Mouse (Mus musculus): Measurements from ENCODE around the gene Ankrd60. TPM values are rescaled to one million over a fixed set of nuclear protein-coding genes. Genes with fewer than 3 reads are reported as not detected.

The Ankrd60 gene
- polyA plus RNA-seq, 1 experiment from 2014 or later: not detected

DNA sequence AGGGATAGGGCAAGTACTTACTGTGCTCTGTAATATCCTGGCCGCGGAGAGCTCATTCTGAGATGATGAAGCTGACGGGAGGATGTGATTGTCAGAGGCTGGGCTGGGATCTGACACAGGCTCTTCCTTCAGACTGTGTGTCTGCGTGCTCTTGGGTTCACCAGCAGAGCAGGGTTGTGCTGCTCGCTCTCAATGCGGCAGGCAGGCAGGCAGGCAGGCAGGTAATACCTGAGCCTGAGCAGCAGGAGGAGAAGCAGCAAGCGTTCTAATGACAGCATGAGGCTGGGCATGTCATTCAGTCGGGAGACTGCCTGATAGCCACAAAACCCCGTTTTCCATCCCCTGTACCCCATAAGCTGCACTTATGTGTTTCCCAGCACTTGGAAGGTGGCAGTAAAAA, 14.6 kb upstream of the Ankrd60 start:
- H3K36me3 ChIP-seq (replicated peaks; ENCODE audit: control insufficient read depth, insufficient read depth, low read depth, low read length): no peaks in the 10 kb centered on the region
- no peak for ATAC-seq (replicated peaks; ENCODE audit: insufficient number of reproducible peaks, low FRiP score, low TSS enrichment, low read depth)
- no peaks in the 10 kb centered on the region for H3K9me3 ChIP-seq (replicated peaks; ENCODE audit: control insufficient read depth, low read length)
- H3K27me3 ChIP-seq (ENCODE audit: control insufficient read depth, insufficient read depth, low read length): no peaks in the 10 kb centered on the region
- H3K27ac ChIP-seq (replicated peaks; ENCODE audit: low read depth, low read length): no peak overlapping the region
- 63% methylated on average over 9 of the region's 9 CpGs for WGBS
- H3K4me1 ChIP-seq (ENCODE audit: control insufficient read depth, insufficient read depth, low read length): no peaks in the 10 kb centered on the region
- no peak for DNase-seq (ENCODE audit: low spot score)
- H3K9ac ChIP-seq (replicated peaks; ENCODE audit: low read length): no peak overlapping the region
- H3K4me3 ChIP-seq (ENCODE audit: low read depth, low read length): no peak overlapping the region
- H3K4me2 ChIP-seq (ENCODE audit: low read depth, low read length): no peak overlapping the region

GRCm38 (mm10) chr2:173587411-173587810, 9.2 kb upstream of the Ankrd60 start:
- H3K9ac ChIP-seq (replicated peaks; ENCODE audit: low read length): no peak overlapping the region
- H3K27me3 ChIP-seq (ENCODE audit: control insufficient read depth, insufficient read depth, low read length): peaks cover 9% of the 10 kb centered on the region
- no peak overlapping the region for H3K27ac ChIP-seq (replicated peaks; ENCODE audit: low read depth, low read length)
- H3K4me3 ChIP-seq (ENCODE audit: low read depth, low read length): no peak overlapping the region
- 92% methylated on average over 5 of the region's 5 CpGs for WGBS
- DNase-seq (ENCODE audit: low spot score): no peak
- H3K4me2 ChIP-seq (ENCODE audit: low read depth, low read length): no peak overlapping the region
- no peaks in the 10 kb centered on the region for H3K36me3 ChIP-seq (replicated peaks; ENCODE audit: control insufficient read depth, insufficient read depth, low read depth, low read length)
- ATAC-seq (replicated peaks; ENCODE audit: insufficient number of reproducible peaks, low FRiP score, low TSS enrichment, low read depth): no peak
- no peaks in the 10 kb centered on the region for H3K9me3 ChIP-seq (replicated peaks; ENCODE audit: control insufficient read depth, low read length)
- peaks cover 3% of the 10 kb centered on the region; the same call in 1 of the 2 replicates for H3K4me1 ChIP-seq (ENCODE audit: control insufficient read depth, insufficient read depth, low read length)

DNA sequence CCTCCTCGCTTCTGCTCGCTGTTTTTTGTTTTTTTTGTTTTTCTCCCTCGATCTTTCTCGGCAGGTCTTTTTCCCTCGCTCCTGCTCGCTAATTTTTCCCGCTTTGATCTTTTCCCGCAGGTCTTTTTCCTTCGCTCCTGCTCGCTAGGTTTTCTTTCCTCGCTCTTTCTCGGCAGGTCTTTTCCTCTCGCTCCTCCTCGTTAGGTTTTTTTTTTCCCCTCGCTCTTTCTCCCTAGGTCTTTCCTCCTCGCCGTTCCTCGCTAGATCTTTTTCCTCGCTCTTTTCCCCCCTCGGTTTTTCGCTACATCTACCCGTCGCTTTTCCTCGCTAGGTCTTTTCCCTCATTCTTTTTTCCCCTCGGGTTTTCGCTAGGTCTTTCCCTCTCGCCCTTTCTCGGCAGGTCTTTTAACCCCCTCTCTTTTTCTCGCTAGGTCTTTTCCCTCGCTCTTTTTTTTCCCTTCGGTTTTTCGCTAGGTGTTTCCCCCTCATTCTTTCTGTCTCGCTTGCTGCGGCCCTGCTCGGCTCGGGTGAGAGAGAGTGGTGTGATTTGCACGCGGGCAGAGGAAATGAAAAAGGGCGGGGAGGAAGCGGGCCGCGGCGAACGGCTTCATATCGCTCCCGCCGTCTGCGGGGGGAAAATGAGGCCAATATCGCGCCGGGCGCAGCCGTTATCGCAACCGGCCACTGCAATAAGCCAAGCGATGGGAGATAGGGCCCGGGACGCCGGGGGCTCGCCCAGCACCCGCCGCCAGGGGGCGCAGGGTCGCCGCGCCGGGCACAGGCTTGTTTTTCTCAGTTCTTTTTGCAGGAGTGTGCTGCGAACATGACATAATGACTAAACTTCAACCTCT, 8.2 kb upstream of the Ankrd60 start:
- Histone ChIP-seq H3K4me1 (ENCODE audit: control insufficient read depth, insufficient read depth, low read length) (peaks cover 3% of the 10 kb centered on the region; the same call in 1 of the 2 replicates), H3K27me3 (ENCODE audit: control insufficient read depth, insufficient read depth, low read length) (peaks cover 9% of the 10 kb centered on the region), H3K27ac (replicated peaks; ENCODE audit: low read depth, low read length) (no peak overlapping the region), H3K4me2 (ENCODE audit: low read depth, low read length) (peak overlapping the region; percentile 69), H3K4me3 (ENCODE audit: low read depth, low read length) (peak overlapping the region; percentile 34), H3K9me3 (replicated peaks; ENCODE audit: control insufficient read depth, low read length) (no peaks in the 10 kb centered on the region), H3K36me3 (replicated peaks; ENCODE audit: control insufficient read depth, insufficient read depth, low read depth, low read length) (no peaks in the 10 kb centered on the region), H3K9ac (replicated peaks; ENCODE audit: low read length) (peak overlapping the region; percentile 46)
- under 1% methylated on average over 68 of the region's 68 CpGs for WGBS
- peak; percentile 79 for DNase-seq (ENCODE audit: low spot score)
- ATAC-seq (replicated peaks; ENCODE audit: insufficient number of reproducible peaks, low FRiP score, low TSS enrichment, low read depth): 0 out of 2 replicates have a peak, but pooled peaks have one; percentile 37

- DNase-seq (ENCODE audit: low spot score) (peak; percentile 89), ATAC-seq (replicated peaks; ENCODE audit: insufficient number of reproducible peaks, low FRiP score, low TSS enrichment, low read depth) (peak; percentile 73)
- WGBS: under 1% methylated on average over 53 of the region's 54 CpGs
- H3K9ac ChIP-seq (replicated peaks; ENCODE audit: low read length): peak overlapping the region; percentile 46
- H3K9me3 ChIP-seq (replicated peaks; ENCODE audit: control insufficient read depth, low read length): no peaks in the 10 kb centered on the region
- H3K4me2 ChIP-seq (ENCODE audit: low read depth, low read length): peak overlapping the region; percentile 69
- H3K27me3 ChIP-seq (ENCODE audit: control insufficient read depth, insufficient read depth, low read length): peaks cover 9% of the 10 kb centered on the region
- no peaks in the 10 kb centered on the region for H3K36me3 ChIP-seq (replicated peaks; ENCODE audit: control insufficient read depth, insufficient read depth, low read depth, low read length)
- no peak overlapping the region for H3K27ac ChIP-seq (replicated peaks; ENCODE audit: low read depth, low read length)
- H3K4me1 ChIP-seq (ENCODE audit: control insufficient read depth, insufficient read depth, low read length): peaks cover 3% of the 10 kb centered on the region; the same call in 1 of the 2 replicates
- peak overlapping the region; percentile 34 for H3K4me3 ChIP-seq (ENCODE audit: low read depth, low read length)
These were observed 7.4 kb upstream of the Ankrd60 start for GRCm38 (mm10) chr2:173585387-173586117.

DNA sequence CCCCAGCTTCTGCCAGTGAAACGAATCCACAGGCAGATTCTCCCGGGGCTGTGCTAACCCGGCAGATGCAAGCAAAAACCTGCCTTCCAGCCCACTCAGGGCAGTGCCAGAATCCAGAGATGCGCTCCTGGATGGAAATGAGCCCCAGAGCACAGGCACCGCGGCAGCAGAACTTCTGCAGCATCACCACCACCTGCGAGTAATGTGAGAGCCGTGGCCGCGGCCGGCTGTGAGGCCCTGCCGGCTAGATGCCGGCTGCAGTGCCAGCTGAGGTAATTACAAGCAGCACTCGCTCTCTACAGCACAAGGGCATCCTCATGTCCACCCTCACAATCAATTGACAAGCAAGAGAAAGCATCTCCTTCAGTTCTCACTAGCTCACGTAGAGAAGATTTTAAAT, 6.2 kb upstream of the Ankrd60 start:
- H3K27ac ChIP-seq (replicated peaks; ENCODE audit: low read depth, low read length): no peak overlapping the region
- DNase-seq (ENCODE audit: low spot score): peak; percentile 43
- no peak for ATAC-seq (replicated peaks; ENCODE audit: insufficient number of reproducible peaks, low FRiP score, low TSS enrichment, low read depth)
- H3K9ac ChIP-seq (replicated peaks; ENCODE audit: low read length): no peak overlapping the region
- H3K9me3 ChIP-seq (replicated peaks; ENCODE audit: control insufficient read depth, low read length): no peaks in the 10 kb centered on the region
- H3K36me3 ChIP-seq (replicated peaks; ENCODE audit: control insufficient read depth, insufficient read depth, low read depth, low read length): no peaks in the 10 kb centered on the region
- H3K4me3 ChIP-seq (ENCODE audit: low read depth, low read length): no peak overlapping the region
- WGBS: 22% methylated on average over 15 of the region's 15 CpGs
- peaks cover 9% of the 10 kb centered on the region for H3K27me3 ChIP-seq (ENCODE audit: control insufficient read depth, insufficient read depth, low read length)
- peaks cover 3% of the 10 kb centered on the region; the same call in 1 of the 2 replicates for H3K4me1 ChIP-seq (ENCODE audit: control insufficient read depth, insufficient read depth, low read length)
- H3K4me2 ChIP-seq (ENCODE audit: low read depth, low read length): no peak overlapping the region; the same call in 1 of the 2 replicates

DNA sequence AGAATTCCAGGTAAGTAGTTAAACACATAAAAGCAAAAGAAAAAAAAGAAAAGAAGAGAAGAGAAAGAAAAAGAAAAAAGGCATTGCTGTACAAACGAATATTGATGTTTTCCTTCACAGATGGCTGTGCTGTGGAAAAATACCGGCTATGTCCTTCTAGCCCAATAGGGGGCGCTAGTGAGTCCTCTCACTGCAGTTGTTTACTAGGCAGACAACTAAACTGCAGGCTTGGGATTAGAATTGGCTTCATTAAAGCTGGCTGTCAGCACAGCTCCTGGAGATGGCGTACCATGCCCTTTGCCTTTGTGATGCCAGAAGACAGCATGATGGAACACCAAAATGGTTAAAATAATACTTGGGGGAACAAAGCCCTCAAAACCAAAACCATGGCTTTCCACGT, 5.3 kb upstream of the Ankrd60 start:
- no peaks in the 10 kb centered on the region for H3K36me3 ChIP-seq (replicated peaks; ENCODE audit: control insufficient read depth, insufficient read depth, low read depth, low read length)
- no peaks in the 10 kb centered on the region for H3K9me3 ChIP-seq (replicated peaks; ENCODE audit: control insufficient read depth, low read length)
- no peak overlapping the region for H3K27ac ChIP-seq (replicated peaks; ENCODE audit: low read depth, low read length)
- no peak overlapping the region for H3K4me2 ChIP-seq (ENCODE audit: low read depth, low read length)
- no peak overlapping the region for H3K9ac ChIP-seq (replicated peaks; ENCODE audit: low read length)
- peaks cover 4% of the 10 kb centered on the region for H3K4me1 ChIP-seq (ENCODE audit: control insufficient read depth, insufficient read depth, low read length)
- DNase-seq (ENCODE audit: low spot score) (peak; percentile 68), ATAC-seq (replicated peaks; ENCODE audit: insufficient number of reproducible peaks, low FRiP score, low TSS enrichment, low read depth) (no peak)
- H3K27me3 ChIP-seq (ENCODE audit: control insufficient read depth, insufficient read depth, low read length): peaks cover 9% of the 10 kb centered on the region
- H3K4me3 ChIP-seq (ENCODE audit: low read depth, low read length): no peak overlapping the region
- WGBS: 37% methylated on average over 5 of the region's 5 CpGs

DNA sequence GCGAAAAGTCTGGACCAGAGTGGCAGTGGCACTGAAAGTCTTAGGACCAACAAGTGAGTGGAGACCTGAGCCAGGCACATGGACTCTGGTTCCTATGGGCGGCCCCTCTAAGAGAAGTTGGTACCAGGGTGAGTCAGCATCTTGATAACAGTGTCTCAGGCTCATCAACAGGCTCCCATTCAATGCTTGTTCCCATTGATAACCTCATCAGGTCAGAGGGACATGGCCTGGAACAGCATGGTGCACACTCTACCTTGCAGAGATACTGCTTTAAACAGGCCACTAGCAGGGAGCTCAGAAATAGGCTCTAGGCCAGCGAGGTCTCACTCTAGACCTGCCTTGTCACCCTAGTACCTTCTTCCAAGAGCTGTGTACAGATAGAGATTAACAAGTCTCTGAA, 4.7 kb upstream of the Ankrd60 start:
- 90% methylated on average over 3 of the region's 3 CpGs for WGBS
- H3K36me3 ChIP-seq (replicated peaks; ENCODE audit: control insufficient read depth, insufficient read depth, low read depth, low read length): no peaks in the 10 kb centered on the region
- H3K4me1 ChIP-seq (ENCODE audit: control insufficient read depth, insufficient read depth, low read length): peaks cover 6% of the 10 kb centered on the region
- H3K4me3 ChIP-seq (ENCODE audit: low read depth, low read length): no peak overlapping the region
- H3K27me3 ChIP-seq (ENCODE audit: control insufficient read depth, insufficient read depth, low read length): peaks cover 9% of the 10 kb centered on the region
- H3K4me2 ChIP-seq (ENCODE audit: low read depth, low read length): no peak overlapping the region
- no peak for ATAC-seq (replicated peaks; ENCODE audit: insufficient number of reproducible peaks, low FRiP score, low TSS enrichment, low read depth)
- H3K27ac ChIP-seq (replicated peaks; ENCODE audit: low read depth, low read length): no peak overlapping the region
- H3K9ac ChIP-seq (replicated peaks; ENCODE audit: low read length): no peak overlapping the region
- no peaks in the 10 kb centered on the region for H3K9me3 ChIP-seq (replicated peaks; ENCODE audit: control insufficient read depth, low read length)
- DNase-seq (ENCODE audit: low spot score): no peak

DNA sequence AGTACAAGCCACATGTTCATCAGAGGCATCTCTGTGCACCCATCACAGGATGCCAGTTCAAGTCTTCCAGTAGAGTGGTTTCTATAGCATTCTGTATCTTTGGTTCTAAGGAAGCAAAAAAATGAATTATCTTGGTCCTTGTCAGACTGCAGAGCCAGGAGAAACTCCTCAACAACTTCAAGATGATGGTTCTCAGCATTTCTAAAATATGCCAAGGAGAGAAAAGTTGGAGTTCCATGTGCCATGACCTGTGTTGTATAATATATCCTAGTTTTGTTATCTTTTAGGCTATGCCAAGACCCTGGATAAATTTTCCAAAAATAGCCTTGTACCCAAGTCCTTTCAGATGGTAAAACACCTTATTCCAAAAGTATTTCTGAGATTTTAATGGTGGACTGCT, 2.9 kb upstream of the Ankrd60 start:
- H3K4me2 ChIP-seq (ENCODE audit: low read depth, low read length): no peak overlapping the region
- H3K9me3 ChIP-seq (replicated peaks; ENCODE audit: control insufficient read depth, low read length): no peaks in the 10 kb centered on the region
- DNase-seq (ENCODE audit: low spot score): peak; percentile 63
- H3K27me3 ChIP-seq (ENCODE audit: control insufficient read depth, insufficient read depth, low read length): peaks cover 9% of the 10 kb centered on the region
- H3K27ac ChIP-seq (replicated peaks; ENCODE audit: low read depth, low read length): no peak overlapping the region
- no peak overlapping the region for H3K4me3 ChIP-seq (ENCODE audit: low read depth, low read length)
- no peak overlapping the region for H3K9ac ChIP-seq (replicated peaks; ENCODE audit: low read length)
- H3K36me3 ChIP-seq (replicated peaks; ENCODE audit: control insufficient read depth, insufficient read depth, low read depth, low read length): no peaks in the 10 kb centered on the region
- peaks cover 6% of the 10 kb centered on the region for H3K4me1 ChIP-seq (ENCODE audit: control insufficient read depth, insufficient read depth, low read length)
- ATAC-seq (replicated peaks; ENCODE audit: insufficient number of reproducible peaks, low FRiP score, low TSS enrichment, low read depth): no peak
